ENCODE assay signal across 18 mouse cellular contexts in the genomic region with DNA sequence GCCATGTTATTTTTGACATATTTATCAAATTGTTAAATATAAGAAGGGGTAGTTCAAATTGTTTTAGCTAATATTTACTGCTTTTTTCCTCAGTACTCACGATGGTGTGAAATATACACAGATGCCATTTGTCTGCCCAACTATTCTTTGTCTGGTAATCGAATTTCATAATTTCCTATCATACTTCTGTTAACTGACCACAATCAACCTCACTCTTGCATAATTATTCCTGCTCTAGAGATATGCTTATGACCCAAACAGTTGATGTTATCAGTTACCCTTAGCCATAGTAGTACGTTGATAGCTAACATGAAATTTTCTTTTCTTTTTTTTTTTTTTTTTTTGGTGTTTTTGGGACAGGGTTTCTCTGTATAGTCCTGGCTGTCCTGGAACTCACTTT.
"Had no signal": no experiment of that assay in that cellular context is flagged by ENCODE, and none has a peak within 500 bp of the region (broad histone marks: within the 10 kb centered on the region; RNA-seq: fewer than 3 reads in every experiment).

No protein-coding gene starts in this region.

- H3K9ac ChIP-seq: liver, embryonic 15.5 days; liver, postnatal 0 days; lung, embryonic 15.5 days; midbrain, embryonic 12.5 days; midbrain, embryonic 15.5 days; neural tube, embryonic 12.5 days; stomach, embryonic 15.5 days had no signal

- H3K36me3 ChIP-seq: liver, embryonic 15.5 days; lung, embryonic 15.5 days; midbrain, embryonic 12.5 days; midbrain, embryonic 15.5 days; neural tube, embryonic 12.5 days; stomach, embryonic 15.5 days had no signal

- H3K27ac ChIP-seq: liver, embryonic 15.5 days; lung, embryonic 15.5 days; macrophage; midbrain, embryonic 12.5 days; midbrain, embryonic 15.5 days; neural tube, embryonic 12.5 days; stomach, embryonic 15.5 days; stomach, postnatal 0 days had no signal

- DNase-seq: liver, postnatal 0 days; lung, adult 2 months; lung, postnatal 14 days; lung, postnatal 36 days; right cerebral cortex, postnatal 14 days; thymus, adult 2 months; thymus, postnatal 25 days; thymus, postnatal 4 days had no signal

- H3K4me1 ChIP-seq: liver, embryonic 15.5 days; lung, embryonic 15.5 days; megakaryocyte, embryonic 14.5 days; midbrain, embryonic 12.5 days; midbrain, embryonic 15.5 days; neural tube, embryonic 12.5 days; stomach, embryonic 15.5 days had no signal

- ATAC-seq: liver, postnatal 0 days; lung, postnatal 0 days; midbrain, embryonic 15.5 days had no signal

- H3K27me3 ChIP-seq: liver, embryonic 15.5 days; lung, embryonic 15.5 days; megakaryocyte, embryonic 14.5 days; midbrain, embryonic 12.5 days; midbrain, embryonic 15.5 days; neural tube, embryonic 12.5 days; stomach, embryonic 15.5 days had no signal

- H3K9me3 ChIP-seq: liver, embryonic 15.5 days; lung, embryonic 15.5 days; midbrain, embryonic 12.5 days; midbrain, embryonic 15.5 days; neural tube, embryonic 12.5 days; stomach, embryonic 15.5 days had no signal

- H3K4me2 ChIP-seq: liver, embryonic 15.5 days; lung, embryonic 15.5 days; midbrain, embryonic 12.5 days; midbrain, embryonic 15.5 days; neural tube, embryonic 12.5 days; stomach, embryonic 15.5 days had no signal

- H3K4me3 ChIP-seq: liver, embryonic 15.5 days; lung, embryonic 15.5 days; megakaryocyte, embryonic 14.5 days; midbrain, embryonic 12.5 days; midbrain, embryonic 15.5 days; neural tube, embryonic 12.5 days; stomach, embryonic 15.5 days had no signal
